Mouse (Mus musculus): ENCODE results near the gene Dapk2. TPM values are rescaled to one million over a fixed set of nuclear protein-coding genes. Genes with fewer than 3 reads are reported as not detected.

Gene Dapk2
- polyA plus RNA-seq, 1 experiment from 2014 or later: 20.5 TPM

Other genes starting within 250 kb of the Dapk2 start
- 12.4 and 14.4 TPM in 2 replicates for gene Trip4, start 249.4 kb upstream of the Dapk2 start, polyA plus RNA-seq (2015; fragmentation: Nextera tagmentation; extraction: Ambion mirVana)
- gene Csnk1g1, start 249.3 kb upstream of the Dapk2 start, polyA plus RNA-seq (2015; fragmentation: Nextera tagmentation; extraction: Ambion mirVana): 3.6 and 4.2 TPM in 2 replicates
- gene Ppib, start 98.0 kb upstream of the Dapk2 start, polyA plus RNA-seq (2015; fragmentation: Nextera tagmentation; extraction: Ambion mirVana): 380 and 383 TPM in 2 replicates
- gene Snx22, start 88.5 kb upstream of the Dapk2 start, polyA plus RNA-seq (2015; fragmentation: Nextera tagmentation; extraction: Ambion mirVana): 29.2 and 31.4 TPM in 2 replicates
- gene Snx1, start 31.6 kb upstream of the Dapk2 start, polyA plus RNA-seq (2015; fragmentation: Nextera tagmentation; extraction: Ambion mirVana): 79.7 and 94.6 TPM in 2 replicates
- gene Ciao2a, start 31.6 kb upstream of the Dapk2 start, polyA plus RNA-seq (2015; fragmentation: Nextera tagmentation; extraction: Ambion mirVana): 196 and 222 TPM in 2 replicates
- gene Herc1, start 192.2 kb downstream of the Dapk2 start, polyA plus RNA-seq (2015; fragmentation: Nextera tagmentation; extraction: Ambion mirVana): 26.7 and 28.5 TPM in 2 replicates